Mouse (Mus musculus) kidney, postnatal 14 days (tissue): ENCODE results near the gene Ptk7.

ENCODE experiments used
- DNase-seq: peaks from one replicate; pipeline ENCODE4 v3.0.0; 2022; ENCODE audit warnings: mixed read lengths

Ptk7 gene

GRCm38 (mm10) chr17:46644152-46644805, 15.0 kb upstream of the Ptk7 start:
- DNase-seq = no peak

GRCm38 (mm10) chr17:46642060-46642459, 12.8 kb upstream of the Ptk7 start:
- no peak for DNase-seq

- no peak for DNase-seq
Observed at GRCm38 (mm10) chr17:46639929-46640328, 10.6 kb upstream of the Ptk7 start.

- DNase-seq = peak; percentile 83
Observed at GRCm38 (mm10) chr17:46636831-46637523, 7.7 kb upstream of the Ptk7 start.

- peak; percentile 87 for DNase-seq
Observed at GRCm38 (mm10) chr17:46629685-46630441, 559 bp upstream of the Ptk7 start.

GRCm38 (mm10) chr17:46628471-46628790, 873 bp downstream of the Ptk7 start:
- DNase-seq = no peak

GRCm38 (mm10) chr17:46627409-46627808, 1.9 kb downstream of the Ptk7 start:
- no peak for DNase-seq

- DNase-seq = no peak
Observed at GRCm38 (mm10) chr17:46624598-46624997, 4.7 kb downstream of the Ptk7 start.

- DNase-seq = no peak
Observed at GRCm38 (mm10) chr17:46623819-46624557, 5.3 kb downstream of the Ptk7 start.

GRCm38 (mm10) chr17:46622269-46622668, 7.0 kb downstream of the Ptk7 start:
- DNase-seq = no peak

GRCm38 (mm10) chr17:46621324-46621723, 8.0 kb downstream of the Ptk7 start:
- peak; percentile 67 for DNase-seq

- DNase-seq = no peak
Observed at GRCm38 (mm10) chr17:46619683-46620357, 9.5 kb downstream of the Ptk7 start.

- DNase-seq = no peak
Observed at GRCm38 (mm10) chr17:46618769-46619682, 10.3 kb downstream of the Ptk7 start.

GRCm38 (mm10) chr17:46618394-46618768, 10.9 kb downstream of the Ptk7 start:
- DNase-seq = no peak

GRCm38 (mm10) chr17:46617799-46618198, 11.5 kb downstream of the Ptk7 start:
- no peak for DNase-seq

- no peak for DNase-seq
Observed at GRCm38 (mm10) chr17:46613229-46613628, 16.1 kb downstream of the Ptk7 start.

- peak; percentile 78 for DNase-seq
Observed at GRCm38 (mm10) chr17:46612820-46613219, 16.5 kb downstream of the Ptk7 start.

GRCm38 (mm10) chr17:46612189-46612588, 17.1 kb downstream of the Ptk7 start:
- DNase-seq = no peak

- DNase-seq = no peak
Observed at GRCm38 (mm10) chr17:46611316-46611715, 18.0 kb downstream of the Ptk7 start.

GRCm38 (mm10) chr17:46609721-46610514, 19.4 kb downstream of the Ptk7 start:
- peak; percentile 71 for DNase-seq

- no peak for DNase-seq
Observed at GRCm38 (mm10) chr17:46605987-46606386, 23.3 kb downstream of the Ptk7 start.
